Mouse (Mus musculus): Measurements from ENCODE around the gene Slc3a1.

Gene Slc3a1

DNA sequence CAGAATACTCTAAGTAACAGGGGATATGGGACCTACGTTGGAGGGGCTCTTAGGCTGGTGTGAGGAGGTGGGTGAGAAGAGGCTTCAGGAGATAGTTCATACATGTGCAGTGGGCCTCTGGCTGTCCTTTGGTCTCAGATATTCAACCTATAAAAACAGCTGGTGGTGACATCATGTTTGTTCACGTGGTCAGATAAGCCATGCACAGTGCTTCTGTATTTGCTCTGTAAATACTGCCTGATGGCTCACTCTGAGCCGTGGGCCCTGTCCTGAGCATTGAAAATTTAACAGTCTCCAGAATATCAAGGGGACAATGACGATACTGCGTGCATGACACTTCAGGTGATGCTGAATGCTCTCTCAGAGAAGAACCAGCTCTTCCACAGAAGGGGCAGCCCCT is 9.7 kb downstream of the Slc3a1 start:
- no peak for DNase-seq (ENCODE audit: inconsistent ontology term)

DNA sequence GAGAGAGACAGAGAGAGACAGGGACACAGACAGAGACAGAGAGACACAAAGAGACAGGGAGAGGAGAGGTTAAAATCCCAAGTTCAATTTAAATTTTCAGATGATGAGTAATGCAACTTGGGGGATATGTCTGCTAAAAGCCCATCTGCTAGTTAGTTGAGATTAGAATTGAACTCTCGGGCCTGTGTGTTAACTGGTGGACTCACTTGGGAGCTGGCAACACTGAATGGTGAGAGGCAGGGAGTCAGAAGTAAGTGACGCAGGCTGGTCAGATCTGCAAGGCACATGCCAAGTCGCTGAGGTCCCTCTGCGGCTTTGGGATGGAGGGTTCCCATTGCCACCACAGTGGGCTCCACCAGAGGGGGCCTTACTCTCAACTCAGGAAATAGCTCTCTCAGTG is 10.1 kb downstream of the Slc3a1 start:
- no peak for DNase-seq (ENCODE audit: inconsistent ontology term)

DNA sequence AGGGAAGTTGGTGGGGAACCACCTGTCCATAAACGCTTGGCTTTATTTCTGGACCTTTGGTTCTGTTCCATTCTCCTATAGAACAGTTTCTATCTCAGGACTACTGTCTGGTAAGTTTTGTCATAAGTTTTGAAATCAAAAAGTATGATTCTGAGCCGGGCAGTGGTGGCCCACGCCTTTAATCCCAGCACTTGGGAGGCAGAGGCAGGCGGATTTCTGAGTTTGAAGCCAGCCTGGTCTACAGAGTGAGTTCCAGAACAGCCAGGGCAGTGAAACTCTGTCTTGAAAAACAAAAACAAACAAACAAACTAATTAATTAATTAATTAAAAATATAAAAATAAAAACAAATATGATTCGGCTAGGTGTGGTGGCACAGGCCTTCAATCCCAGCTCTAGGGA is 10.6 kb downstream of the Slc3a1 start:
- no peak for DNase-seq (ENCODE audit: inconsistent ontology term)

DNA sequence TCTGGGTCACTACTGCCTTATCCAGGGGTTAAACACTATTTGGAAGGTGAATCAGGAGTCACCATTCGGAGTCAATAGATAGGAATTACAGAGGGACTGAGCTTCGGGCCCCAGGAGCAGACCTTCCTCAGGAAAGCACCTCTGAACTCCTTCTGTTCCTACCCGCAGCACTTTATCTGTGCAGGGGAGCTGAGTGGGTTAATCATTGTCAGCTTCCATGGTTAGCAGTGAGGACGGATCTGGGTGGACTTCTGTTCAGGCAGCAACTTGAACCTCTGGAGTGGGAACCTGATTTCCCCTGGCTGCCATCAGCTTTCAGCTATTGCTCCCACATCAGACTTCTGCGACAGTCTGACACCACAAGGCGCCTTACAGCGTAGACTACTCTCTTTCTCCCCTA is 12.7 kb downstream of the Slc3a1 start:
- no peak for DNase-seq (ENCODE audit: inconsistent ontology term)

DNA sequence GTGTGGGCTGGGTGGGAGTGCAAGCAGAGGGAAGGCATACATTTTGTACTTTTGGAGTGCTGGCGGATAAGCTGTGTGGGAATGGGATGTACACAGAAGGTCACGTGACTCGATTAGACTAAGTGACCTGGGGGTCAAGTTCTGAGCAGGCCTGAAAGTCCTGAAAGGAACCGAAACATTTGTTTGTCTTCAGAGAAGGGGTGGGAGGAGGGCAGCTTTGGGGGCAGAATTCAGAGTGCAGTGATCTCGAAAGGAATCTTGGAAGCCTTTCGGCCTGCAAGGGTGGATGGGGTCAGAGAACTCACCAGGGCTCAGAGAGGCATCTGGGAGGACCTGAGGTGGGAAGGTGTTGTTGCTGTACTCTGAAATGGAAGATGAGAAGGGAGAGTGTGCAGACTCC is 14.2 kb downstream of the Slc3a1 start:
- DNase-seq (ENCODE audit: inconsistent ontology term) = no peak

DNA sequence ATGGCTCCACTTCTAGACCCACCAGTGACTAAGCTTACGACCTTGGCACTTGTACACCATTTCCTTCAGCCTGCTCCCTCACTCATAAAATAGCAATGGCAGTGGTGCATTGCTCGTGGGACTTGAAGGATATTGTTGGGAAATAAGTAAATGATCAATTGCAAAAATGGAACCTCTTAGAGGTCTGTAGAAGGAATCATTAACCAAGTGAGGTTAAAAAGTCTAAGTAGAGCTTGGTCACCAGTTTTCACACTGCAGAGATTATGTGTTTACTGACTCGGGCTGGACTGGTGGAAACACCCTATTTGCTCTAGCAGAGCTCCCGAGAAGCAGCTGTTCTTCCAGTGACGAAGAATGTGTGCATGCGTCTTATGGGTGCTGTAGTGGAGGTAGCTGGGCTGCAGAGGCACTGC is 15.2 kb downstream of the Slc3a1 start:
- no peak for DNase-seq (ENCODE audit: inconsistent ontology term)

DNA sequence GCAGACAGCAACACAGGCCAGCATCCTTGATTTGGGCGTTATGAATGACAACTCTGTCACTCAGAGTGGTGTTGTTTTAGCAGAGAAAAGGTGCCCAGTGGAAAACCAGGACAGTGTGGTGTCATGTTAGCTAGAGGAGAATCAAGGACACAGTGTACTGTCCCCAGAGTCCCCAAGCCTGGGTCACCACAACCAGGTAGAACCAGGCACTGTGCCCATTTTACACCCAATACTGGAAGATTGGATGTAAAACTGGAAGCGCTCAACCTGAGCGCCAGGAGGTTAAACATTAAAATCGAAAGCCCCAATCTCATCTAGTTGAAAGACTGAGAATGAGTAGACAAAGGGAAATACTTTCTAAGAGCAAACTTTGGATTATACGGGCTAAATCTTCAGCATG is 16.3 kb downstream of the Slc3a1 start:
- DNase-seq (ENCODE audit: inconsistent ontology term) = no peak

DNA sequence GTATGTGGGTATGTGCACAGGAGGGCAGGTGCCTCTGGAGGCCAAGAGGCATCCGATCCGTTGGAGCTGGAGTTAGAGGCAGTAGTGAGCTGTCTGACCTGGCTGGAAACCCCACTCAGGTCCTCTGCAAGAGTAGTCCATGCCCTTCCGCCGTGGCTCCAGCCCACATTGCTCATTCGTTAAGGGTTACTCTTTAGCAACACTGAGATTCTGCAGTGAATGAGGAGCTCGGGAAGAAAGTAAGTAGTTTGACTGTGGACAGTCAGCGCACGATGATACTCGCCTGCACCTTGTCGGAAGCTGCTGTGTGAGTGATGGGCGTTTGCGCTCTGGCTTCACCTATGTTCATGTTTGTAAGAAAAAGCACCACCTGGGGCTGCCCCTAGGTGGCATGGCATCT is 17.0 kb downstream of the Slc3a1 start:
- DNase-seq (ENCODE audit: inconsistent ontology term) = no peak

DNA sequence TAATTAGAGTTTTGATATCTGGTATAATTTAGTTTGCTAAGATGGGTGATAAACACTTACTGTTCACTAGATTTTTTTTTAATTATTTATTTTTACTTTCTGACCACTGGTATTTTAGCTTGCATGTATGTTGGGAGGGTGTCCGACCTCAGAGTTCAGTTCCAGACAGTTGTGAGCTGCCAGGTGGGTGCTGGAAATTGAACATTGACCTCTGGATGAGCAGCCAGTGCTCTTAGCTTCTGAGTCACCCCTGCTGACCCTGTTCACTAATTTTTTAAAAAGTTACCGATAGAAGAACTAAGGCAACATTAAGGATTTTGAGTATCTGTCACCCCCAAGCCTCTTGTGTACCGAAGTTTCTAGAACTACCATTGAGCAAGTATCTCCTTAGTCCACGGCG is 20.2 kb downstream of the Slc3a1 start:
- no peak for DNase-seq (ENCODE audit: inconsistent ontology term)

DNA sequence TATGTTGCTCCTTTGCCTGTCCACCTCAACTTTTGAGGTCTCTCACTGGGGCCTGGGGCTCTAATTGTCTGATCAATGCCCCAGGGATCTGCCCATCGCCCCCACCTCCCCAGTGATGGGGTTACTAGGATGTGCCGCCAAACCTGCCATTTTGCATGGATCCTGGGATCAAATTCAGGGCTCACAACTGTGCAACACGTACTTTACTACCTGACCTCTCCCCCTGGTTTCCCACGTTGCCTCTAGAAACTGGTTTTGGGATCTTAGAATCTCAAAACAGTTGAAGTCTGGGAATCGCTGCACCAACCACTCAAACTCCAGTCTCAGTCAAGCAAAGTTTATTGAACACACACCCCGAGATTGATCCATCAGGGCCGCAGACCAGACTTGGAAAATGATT is 30.1 kb downstream of the Slc3a1 start:
- DNase-seq (ENCODE audit: inconsistent ontology term) = no peak

DNA sequence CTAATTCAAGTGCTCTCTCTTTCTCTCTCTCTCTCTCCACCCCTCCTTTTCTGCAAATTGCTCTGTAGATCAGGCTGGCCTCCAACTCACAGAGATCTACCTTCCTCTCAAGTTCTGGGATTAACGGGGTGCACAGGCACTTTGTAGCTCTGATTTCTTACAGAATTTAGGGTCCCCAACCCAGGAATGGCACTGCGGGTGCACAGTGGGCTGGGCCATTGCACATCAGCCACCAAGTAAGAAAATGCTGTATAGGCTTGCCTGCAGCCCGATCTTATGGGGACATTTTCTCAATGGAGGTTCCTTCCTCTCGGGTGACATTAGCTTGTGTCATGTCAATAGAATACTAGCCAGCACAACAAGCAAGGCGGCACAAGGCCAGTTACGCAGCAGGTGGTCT is 31.0 kb downstream of the Slc3a1 start:
- DNase-seq (ENCODE audit: inconsistent ontology term) = no peak

DNA sequence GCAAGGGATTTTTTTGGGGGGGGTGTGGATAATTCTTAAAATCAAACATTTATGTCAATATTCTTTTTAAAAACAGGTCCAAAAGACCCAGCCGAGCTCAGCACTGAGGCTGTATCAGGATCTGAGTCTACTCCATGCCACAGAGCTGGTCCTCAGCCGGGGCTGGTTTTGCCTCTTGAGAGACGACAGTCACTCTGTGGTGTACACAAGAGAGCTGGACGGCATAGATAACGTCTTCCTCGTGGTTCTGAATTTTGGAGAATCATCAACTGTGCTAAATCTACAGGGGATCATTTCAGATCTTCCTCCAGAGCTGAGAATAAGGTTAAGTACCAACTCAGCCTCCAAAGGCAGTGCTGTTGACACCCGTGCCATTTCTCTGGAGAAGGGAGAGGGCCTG is 35.4 kb downstream of the Slc3a1 start:
- no peak for DNase-seq (ENCODE audit: inconsistent ontology term)

DNA sequence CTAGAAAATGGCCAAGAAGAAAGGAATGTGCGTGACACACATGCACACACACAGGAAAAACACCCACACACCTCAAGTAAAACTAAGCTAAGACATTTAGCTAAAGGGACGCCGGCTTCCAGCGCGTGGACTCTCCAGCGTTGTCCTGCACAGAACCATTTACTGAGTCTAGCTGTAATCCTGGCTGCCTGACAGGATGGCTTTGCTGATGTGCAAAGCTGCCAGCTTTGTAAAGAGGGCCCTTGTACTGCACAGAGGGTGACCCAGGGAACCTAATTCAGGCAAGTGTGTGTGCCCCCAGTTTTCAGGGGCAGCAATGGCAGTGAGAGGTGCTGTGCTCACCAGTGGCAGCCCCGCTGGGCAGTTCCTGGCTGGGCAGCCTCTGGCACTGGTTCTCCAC is 39.2 kb downstream of the Slc3a1 start:
- no peak for DNase-seq (ENCODE audit: inconsistent ontology term)

DNA sequence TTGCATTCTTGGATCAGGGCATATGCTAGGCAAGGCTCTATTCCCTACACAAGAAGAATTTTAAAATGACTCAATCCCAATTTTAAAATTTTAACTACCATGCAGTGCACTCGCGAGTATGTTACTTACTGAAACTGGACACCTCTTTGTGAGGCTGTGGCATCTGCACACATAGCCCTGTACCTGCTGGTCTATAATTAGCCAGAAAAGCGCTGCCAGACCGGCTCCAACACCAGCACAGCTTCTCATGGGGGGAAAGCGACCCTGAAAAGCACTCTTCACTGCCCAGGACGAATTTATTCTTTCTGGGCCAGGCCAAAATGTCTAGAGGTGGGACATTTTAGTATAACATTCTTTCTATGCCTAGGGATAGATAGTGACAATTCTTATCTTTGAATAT is 42.5 kb downstream of the Slc3a1 start:
- DNase-seq (ENCODE audit: inconsistent ontology term) = no peak

DNA sequence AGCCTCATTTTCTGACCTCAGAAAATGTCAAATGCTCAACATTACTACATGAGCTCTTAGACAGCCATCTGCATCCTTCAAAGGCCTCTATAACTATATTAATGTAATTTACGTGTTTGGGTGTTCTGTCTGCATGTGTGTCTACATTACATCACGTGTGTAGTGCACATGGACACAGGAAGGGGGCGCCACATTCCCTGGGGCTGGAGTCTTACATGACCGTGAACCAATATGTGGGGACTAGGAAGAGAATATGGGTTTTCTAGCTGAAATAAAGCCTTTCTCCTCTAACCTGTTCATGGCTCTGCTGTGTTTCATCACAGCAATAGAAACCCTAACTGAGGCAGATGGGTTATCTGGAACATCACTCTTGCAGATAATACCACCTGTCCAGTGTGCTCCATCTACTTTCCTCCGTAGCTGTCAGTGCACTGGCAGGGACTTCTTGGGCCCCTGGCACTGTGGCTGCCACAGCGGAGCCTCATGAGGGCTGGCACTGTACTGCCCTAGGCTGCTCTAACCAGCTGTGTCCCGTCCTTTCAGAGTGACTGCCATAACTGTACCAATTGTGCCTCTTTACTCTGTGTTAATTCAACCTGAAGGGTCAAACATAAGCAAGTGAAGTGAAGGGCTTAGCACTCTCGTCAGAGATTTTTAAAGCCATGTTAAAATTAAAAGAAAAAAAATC is 43.1 kb downstream of the Slc3a1 start:
- no peak for DNase-seq (ENCODE audit: inconsistent ontology term)

DNA sequence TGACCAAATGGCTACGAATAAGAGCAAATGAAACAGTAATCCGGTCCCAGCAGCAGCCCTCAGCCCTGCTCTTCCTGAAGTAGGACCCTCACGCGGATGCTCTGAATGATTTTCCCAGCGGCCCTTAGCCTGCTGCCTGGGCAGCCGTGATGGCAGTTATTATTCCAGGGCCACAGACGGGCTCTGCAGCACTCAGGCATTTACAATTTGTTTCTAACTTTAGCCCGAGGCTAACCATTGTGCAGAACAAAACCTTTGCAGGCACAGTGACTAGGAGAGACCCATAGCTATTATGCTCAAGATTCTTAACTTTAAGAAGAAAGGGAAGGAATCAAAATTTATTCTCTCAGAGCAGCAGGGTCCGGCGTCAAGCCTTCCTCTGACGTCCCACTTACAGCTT is 44.2 kb downstream of the Slc3a1 start:
- no peak for DNase-seq (ENCODE audit: inconsistent ontology term)

DNA sequence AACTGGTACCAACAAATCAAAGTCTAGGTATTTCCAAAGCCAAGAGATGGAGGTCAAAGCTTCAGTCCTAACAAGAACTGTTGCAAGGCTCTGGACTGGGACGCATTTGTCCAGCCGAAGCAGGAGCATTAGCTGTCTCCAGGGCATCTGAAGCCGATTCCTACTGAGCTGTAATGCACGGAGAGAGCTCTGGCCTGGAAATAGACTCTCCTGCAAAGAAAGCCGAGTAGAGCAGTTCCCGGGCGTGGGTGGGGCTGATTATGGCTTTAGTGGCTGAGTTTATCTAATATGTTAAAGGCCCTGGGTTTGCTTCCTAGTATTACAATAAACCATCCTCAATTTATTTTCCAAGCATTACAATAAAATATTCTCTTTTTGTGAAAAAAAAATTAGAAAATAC is 45.0 kb downstream of the Slc3a1 start:
- DNase-seq (ENCODE audit: inconsistent ontology term) = no peak

DNA sequence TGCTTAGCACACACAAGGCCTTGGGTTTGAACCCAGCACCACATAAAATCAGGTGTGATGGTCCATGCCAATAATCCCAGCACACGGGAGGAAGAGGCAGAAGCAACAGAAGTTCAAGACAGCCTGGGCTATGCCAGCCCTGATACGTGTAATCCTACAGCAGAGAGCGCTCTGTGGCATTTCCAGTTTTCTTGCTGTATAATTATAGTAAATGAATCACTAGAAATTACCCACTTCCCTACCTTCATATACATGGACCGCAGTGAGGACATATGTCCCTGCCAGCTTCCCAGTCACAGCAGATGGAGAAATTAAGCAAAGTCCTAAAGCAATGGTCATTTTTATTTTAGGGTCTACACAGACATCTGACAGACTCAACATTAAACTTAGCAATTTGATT is 45.9 kb downstream of the Slc3a1 start:
- DNase-seq (ENCODE audit: inconsistent ontology term) = no peak

DNA sequence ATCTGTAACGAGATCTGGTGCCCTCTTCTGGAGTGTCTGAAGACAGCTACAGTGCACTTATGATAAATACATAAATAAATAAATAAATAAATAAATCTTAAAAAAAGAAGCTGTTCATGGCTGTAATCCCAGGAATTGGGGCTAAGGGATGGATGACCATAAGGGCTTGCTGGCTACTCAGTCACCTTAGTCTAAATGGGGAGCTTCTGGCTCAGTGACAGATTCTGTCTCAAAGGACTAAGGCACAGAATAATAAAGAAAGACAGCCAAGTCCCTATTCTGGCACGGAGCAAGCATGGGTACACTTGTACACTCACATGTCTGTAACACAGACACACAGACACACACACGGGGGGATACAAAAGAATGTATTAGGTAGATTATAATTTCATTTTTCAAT is 51.1 kb downstream of the Slc3a1 start:
- DNase-seq (ENCODE audit: inconsistent ontology term) = no peak

DNA sequence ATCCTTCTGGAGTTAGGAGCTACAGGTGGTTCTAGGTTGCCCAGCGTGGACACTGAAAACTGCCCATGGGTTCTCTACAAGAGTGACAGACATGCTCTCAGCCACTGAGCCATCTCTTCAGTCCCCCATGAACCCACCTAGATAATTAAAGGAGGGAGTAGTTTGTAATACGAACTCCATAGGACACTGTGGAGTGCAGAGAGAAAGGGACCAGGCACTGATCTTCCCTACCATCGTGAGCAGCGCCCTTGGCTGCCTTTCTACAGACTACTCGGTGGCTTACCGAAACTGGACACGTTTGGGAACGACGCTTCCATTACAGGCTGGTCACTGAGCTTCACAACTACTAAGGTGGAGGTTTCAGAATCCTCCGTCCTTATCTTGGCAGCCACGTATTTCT is 52.6 kb downstream of the Slc3a1 start:
- DNase-seq (ENCODE audit: inconsistent ontology term) = no peak

DNA sequence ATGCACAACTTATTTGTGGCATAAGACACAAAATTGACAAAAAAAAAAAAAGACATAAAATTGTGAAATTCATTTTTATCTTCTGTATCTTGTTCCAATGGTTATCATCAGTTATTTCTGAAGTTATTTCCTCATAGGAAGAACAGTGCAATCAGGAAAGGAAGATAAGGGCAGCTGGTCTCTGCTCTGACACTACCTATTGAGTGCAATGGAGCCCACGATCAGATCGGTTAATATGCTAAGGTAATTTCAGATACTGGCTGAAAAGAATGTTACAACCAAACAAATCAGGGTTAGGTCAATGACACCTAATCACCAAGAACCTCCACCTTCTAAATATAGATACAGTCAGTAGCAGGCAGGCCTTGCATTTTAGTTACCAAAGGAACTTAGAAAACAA is 57.2 kb downstream of the Slc3a1 start:
- DNase-seq (ENCODE audit: inconsistent ontology term) = no peak

DNA sequence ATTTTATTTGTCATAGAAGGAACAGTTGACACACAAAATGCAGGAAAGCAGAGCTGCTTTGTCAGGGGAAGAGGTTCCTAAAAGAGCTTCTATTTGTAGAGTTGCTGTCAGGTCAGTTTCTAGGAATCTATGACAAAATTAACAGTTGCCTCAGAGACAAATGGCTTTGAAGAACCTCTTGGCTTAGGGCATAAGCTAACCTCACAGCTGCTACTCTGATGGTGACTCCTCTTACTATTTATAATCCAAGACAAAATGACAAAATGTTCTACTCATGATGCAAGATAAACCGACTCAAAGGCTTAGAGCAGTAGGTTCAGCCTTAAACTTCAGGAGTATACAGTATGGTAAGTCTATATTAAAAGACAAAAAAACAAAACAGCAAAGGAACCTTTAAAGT is 58.3 kb downstream of the Slc3a1 start:
- DNase-seq (ENCODE audit: inconsistent ontology term) = no peak

DNA sequence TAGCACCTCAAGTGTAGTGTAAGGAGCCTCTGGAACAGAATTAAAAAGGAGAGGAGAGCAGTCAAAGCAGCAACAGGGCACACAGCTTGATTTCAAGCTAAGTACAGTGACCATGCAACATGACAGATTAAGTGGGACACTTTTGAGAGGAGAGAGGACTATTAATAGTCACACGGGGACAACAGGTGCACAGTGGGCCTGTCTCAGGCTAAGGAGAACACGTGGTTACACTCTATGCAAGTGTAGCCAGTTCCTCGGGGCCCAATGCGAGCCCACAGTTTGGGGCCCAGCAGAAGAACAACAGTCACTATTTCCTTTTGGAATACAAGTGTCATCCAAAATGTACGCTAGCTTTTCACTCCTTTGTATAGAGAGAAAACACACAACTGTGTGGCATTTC is 59.4 kb downstream of the Slc3a1 start:
- DNase-seq (ENCODE audit: inconsistent ontology term) = no peak

DNA sequence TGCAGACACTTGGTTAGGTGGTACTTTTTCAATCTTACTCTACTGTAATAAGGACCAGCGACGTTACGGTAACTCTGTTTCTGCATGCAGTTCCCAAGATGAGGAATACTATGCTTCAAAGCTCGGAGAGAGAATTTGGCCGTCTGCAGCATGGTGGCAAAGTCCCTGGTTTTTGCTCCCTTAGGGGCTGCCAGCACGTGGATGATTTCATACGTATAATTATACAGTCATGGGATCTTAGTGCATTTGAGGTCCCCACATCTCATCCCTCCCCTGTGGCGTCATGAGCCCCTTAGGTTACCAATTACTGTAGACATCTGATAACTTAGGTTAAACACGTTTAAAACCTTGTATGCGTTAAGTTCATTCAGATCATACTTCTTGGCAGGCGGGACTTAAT is 60.2 kb downstream of the Slc3a1 start:
- no peak for DNase-seq (ENCODE audit: inconsistent ontology term)

DNA sequence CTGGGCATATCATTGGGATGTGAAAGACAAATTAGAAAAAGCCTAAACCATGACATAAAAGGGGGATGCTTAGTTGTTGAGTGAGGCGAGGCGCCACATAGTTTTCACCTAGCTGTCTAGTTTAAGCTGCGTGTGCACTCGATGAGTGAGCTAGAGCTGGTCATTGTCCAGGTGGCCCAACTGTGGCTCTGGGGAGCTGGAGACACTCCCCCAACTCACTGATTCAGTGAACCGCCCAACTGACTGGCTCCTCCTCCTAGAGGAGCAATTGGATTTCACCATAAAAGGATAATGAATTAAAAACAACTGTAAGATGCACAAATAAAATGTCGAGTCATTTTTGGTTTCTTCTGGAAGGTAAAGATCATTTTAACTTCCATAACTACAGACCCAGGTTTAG is 60.8 kb downstream of the Slc3a1 start:
- peak; percentile 58 for DNase-seq (ENCODE audit: inconsistent ontology term)

All from Muller cell, postnatal 12 days (primary cell).